Mouse (Mus musculus): Measurements from ENCODE around the gene Tcn2. TPM values are rescaled to one million over a fixed set of nuclear protein-coding genes. Genes with fewer than 3 reads are reported as not detected.

The Tcn2 gene
- polyA plus RNA-seq (2014; fragmentation: Nextera tagmentation; extraction: Ambion mirVana), result 23.1 and 26.0 TPM in 2 replicates

DNA sequence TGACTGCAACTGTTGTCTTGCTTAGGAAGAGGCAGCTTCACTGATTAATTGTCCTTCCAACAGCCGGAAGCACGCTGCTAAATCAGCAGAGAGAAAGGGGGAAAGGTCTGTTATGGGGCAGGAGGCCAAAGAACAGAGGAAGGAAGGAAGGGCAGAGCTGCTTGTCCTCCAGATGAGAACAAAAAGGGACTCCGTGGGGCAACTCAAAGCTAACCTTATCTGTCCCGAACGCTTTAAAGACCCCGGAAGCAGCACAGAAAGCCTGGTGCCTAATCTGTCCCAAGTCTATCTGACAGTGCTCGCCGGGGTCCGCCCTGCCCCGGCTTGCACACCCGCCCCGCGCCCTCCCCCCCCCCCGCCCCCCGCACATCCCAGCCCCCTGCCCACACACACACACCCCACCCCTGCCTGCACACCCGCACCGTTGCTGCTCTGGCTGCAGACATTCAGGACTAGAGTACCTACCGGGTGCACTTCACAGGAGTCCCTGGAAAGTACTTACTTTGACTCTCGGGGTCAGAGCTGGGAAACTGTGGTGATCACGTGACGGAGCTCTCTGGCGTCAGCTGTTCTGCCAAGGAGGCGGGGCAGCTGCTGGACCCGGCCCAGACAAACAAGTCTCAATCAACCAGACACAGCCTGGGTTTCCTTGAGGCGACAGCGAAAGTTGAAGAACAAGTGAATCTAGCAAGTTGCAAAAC lies at the start of gene Tcn2:
Gene Tcn2, minus strand, starts transcription at position 649 of the 701 bp plus-strand sequence.
- Histone ChIP-seq H3K36me3 (ENCODE audit: control insufficient read depth, insufficient read depth, low read length) (no peaks in the 10 kb centered on the region), H3K27me3 (ENCODE audit: control insufficient read depth, insufficient read depth, low read length) (no peaks in the 10 kb centered on the region), H3K9ac (ENCODE audit: low read length) (peak within 1 kb of the TSS; percentile 51), H3K4me1 (replicated peaks; ENCODE audit: control insufficient read depth, insufficient read depth, low read length) (peaks cover 4% of the 10 kb centered on the region; the same call in 1 of the 2 replicates), H3K27ac (ENCODE audit: low read depth, low read length) (no peak within 1 kb of the TSS), H3K4me3 (ENCODE audit: low read depth, low read length) (peak within 1 kb of the TSS; percentile 47), H3K9me3 (ENCODE audit: control insufficient read depth, low read length) (no peaks in the 10 kb centered on the region), H3K4me2 (ENCODE audit: low read depth, low read length, severe bottlenecking) (peak within 1 kb of the TSS; percentile 64)
- peak; percentile 90 for ATAC-seq (replicated peaks; ENCODE audit: low FRiP score)
- under 1% methylated on average over 21 of the region's 26 CpGs for WGBS
- DNase-seq (ENCODE audit: low spot score), result peak; percentile 87

DNA sequence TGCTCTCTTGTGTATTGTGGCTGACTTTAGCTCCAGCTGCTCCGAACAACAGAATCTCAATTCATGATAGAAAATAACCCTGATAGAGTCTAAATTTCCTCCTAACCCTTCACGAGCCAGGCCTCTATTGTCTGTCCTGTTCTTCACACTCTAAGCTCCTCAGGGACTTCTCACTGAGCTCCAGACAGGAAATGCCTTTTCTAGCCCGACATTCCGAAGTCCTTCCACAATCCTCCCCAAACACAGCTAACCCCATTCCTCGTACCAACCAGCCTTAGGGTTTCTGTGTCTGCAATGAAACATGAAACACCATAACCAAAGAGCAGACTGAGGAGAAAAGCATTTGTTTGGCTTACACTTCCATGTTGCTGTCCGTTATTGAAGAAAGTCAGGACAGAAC lies 49.6 kb upstream of the Tcn2 start:
- WGBS, result 82% methylated on average over 6 of the region's 6 CpGs
- H3K4me2 ChIP-seq (ENCODE audit: low read depth, low read length, severe bottlenecking), result no peak overlapping the region
- no peaks in the 10 kb centered on the region; the same call in 1 of the 2 replicates for H3K36me3 ChIP-seq (ENCODE audit: control insufficient read depth, insufficient read depth, low read length)

DNA sequence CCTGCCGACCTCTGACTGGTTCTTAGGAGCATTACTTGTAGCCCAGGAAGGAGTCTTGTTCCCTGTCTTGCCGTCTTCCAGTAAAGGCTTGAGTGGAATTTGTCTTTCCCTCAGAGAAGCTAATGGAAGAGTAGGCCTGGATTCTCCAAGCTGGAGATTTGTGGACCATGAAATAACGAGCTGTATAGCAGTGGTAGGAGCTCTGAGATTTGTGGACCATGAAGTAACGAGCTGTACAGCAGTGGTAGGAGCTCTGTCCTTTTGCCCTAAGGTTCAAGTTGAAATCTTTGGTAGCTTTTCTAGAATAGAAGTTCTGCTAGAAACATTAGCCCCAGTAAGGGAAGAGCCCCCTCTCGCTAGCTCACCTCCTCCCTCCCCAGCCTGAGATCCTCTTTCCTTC lies 46.5 kb upstream of the Tcn2 start:
- H3K36me3 ChIP-seq (ENCODE audit: control insufficient read depth, insufficient read depth, low read length), result peaks cover 3% of the 10 kb centered on the region; the same call in 1 of the 2 replicates
- ATAC-seq (replicated peaks; ENCODE audit: low FRiP score) (no peak), DNase-seq (ENCODE audit: low spot score) (no peak)
- H3K9ac ChIP-seq (ENCODE audit: low read length), result no peak overlapping the region
- H3K4me3 ChIP-seq (ENCODE audit: low read depth, low read length), result no peak overlapping the region
- H3K9me3 ChIP-seq (ENCODE audit: control insufficient read depth, low read length), result no peaks in the 10 kb centered on the region
- no peak overlapping the region for H3K4me2 ChIP-seq (ENCODE audit: low read depth, low read length, severe bottlenecking)
- 91% methylated on average over 5 of the region's 5 CpGs for WGBS
- H3K27me3 ChIP-seq (ENCODE audit: control insufficient read depth, insufficient read depth, low read length), result no peaks in the 10 kb centered on the region; the same call in 1 of the 2 replicates
- no peaks in the 10 kb centered on the region; the same call in 1 of the 2 replicates for H3K4me1 ChIP-seq (replicated peaks; ENCODE audit: control insufficient read depth, insufficient read depth, low read length)
- H3K27ac ChIP-seq (ENCODE audit: low read depth, low read length), result no peak overlapping the region

More for the DNA sequence above, 49.6 kb upstream of the Tcn2 start:
- no peak overlapping the region for H3K27ac ChIP-seq (ENCODE audit: low read depth, low read length)
- H3K4me3 ChIP-seq (ENCODE audit: low read depth, low read length), result no peak overlapping the region
- no peak for DNase-seq (ENCODE audit: low spot score)
- no peak for ATAC-seq (replicated peaks; ENCODE audit: low FRiP score)
- H3K9me3 ChIP-seq (ENCODE audit: control insufficient read depth, low read length), result no peaks in the 10 kb centered on the region
- no peak overlapping the region for H3K9ac ChIP-seq (ENCODE audit: low read length)
- peaks cover 4% of the 10 kb centered on the region for H3K27me3 ChIP-seq (ENCODE audit: control insufficient read depth, insufficient read depth, low read length)
- peaks cover 2% of the 10 kb centered on the region; the same call in 1 of the 2 replicates for H3K4me1 ChIP-seq (replicated peaks; ENCODE audit: control insufficient read depth, insufficient read depth, low read length)

DNA sequence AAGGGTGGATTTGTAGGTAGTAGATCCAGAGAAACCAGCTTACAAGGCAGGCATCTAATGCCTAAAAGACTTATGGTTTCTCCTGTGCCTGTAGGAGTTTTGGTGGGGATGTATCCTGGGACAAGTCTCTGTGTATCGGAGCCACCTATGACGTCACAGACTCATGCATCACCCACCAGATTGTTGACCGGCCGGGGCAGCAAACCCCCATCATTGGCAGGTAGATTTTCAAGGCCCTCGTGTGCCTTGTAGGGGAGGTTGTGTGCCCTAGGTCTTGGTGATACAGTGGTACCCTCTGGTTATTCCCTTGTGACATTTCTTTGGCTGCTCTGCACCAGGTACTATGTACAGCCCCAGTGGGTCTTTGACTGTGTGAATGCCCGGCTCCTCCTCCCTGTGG lies 44.7 kb upstream of the Tcn2 start, which contains the start of gene 4930556J24Rik:
Gene 4930556J24Rik, minus strand, starts transcription at position 101 of the 400 bp plus-strand sequence.
- H3K4me1 ChIP-seq (replicated peaks; ENCODE audit: control insufficient read depth, insufficient read depth, low read length), result no peaks in the 10 kb centered on the region
- no peaks in the 10 kb centered on the region for H3K9me3 ChIP-seq (ENCODE audit: control insufficient read depth, low read length)
- H3K27ac ChIP-seq (ENCODE audit: low read depth, low read length), result no peak within 1 kb of the TSS
- no peak for ATAC-seq (replicated peaks; ENCODE audit: low FRiP score)
- H3K9ac ChIP-seq (ENCODE audit: low read length), result no peak within 1 kb of the TSS
- H3K36me3 ChIP-seq (ENCODE audit: control insufficient read depth, insufficient read depth, low read length), result peaks cover 3% of the 10 kb centered on the region; the same call in 1 of the 2 replicates
- no peaks in the 10 kb centered on the region for H3K27me3 ChIP-seq (ENCODE audit: control insufficient read depth, insufficient read depth, low read length)
- no peak within 1 kb of the TSS for H3K4me2 ChIP-seq (ENCODE audit: low read depth, low read length, severe bottlenecking)
- 94% methylated on average over 6 of the region's 6 CpGs for WGBS
- DNase-seq (ENCODE audit: low spot score), result no peak
- no peak within 1 kb of the TSS for H3K4me3 ChIP-seq (ENCODE audit: low read depth, low read length)

DNA sequence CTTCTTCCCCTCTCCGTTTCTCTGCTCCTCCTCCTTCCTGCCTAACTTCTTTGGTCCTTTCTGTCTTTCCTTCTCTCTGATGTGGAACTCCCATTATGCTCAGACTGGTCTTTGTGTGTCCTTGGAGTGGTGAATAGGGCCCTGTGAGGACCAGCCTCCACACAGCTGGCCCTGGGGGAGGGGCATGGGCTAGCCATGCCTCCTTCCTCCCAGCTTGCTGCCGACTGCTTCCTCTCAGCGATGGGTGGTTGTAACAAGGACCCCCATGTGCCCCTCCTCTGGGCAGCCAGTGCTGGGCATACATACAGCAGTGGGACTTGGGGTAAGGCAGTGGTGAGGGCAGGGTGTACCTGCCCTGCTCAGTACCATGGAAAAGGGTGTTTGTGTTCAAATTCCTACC lies 42.4 kb upstream of the Tcn2 start:
- no peaks in the 10 kb centered on the region for H3K9me3 ChIP-seq (ENCODE audit: control insufficient read depth, low read length)
- H3K27ac ChIP-seq (ENCODE audit: low read depth, low read length), result no peak overlapping the region
- no peak overlapping the region for H3K4me2 ChIP-seq (ENCODE audit: low read depth, low read length, severe bottlenecking)
- no peaks in the 10 kb centered on the region for H3K27me3 ChIP-seq (ENCODE audit: control insufficient read depth, insufficient read depth, low read length)
- DNase-seq (ENCODE audit: low spot score) (no peak), ATAC-seq (replicated peaks; ENCODE audit: low FRiP score) (no peak)
- H3K9ac ChIP-seq (ENCODE audit: low read length), result no peak overlapping the region
- 60% methylated on average over 3 of the region's 3 CpGs for WGBS
- H3K36me3 ChIP-seq (ENCODE audit: control insufficient read depth, insufficient read depth, low read length), result peaks cover 12% of the 10 kb centered on the region
- H3K4me1 ChIP-seq (replicated peaks; ENCODE audit: control insufficient read depth, insufficient read depth, low read length), result no peaks in the 10 kb centered on the region
- no peak overlapping the region for H3K4me3 ChIP-seq (ENCODE audit: low read depth, low read length)

DNA sequence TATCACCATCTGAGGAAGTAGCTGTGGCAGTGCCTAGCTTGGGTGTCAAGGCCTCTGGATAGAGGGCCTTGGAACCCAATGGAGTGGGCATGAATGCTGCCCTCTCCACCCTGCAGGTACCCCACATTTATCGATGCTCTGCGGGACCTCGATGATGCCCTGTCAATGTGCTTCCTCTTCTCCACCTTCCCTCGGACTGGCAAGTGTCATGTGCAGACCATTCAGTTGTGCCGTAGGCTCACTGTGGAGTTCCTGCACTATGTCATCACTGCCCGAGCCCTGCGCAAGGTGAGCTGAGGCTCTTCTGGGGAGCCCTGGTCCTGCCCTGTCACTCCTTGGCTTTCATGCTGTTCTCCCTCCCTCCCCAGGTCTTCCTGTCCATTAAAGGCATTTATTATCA lies 41.1 kb upstream of the Tcn2 start:
- no peak for ATAC-seq (replicated peaks; ENCODE audit: low FRiP score)
- peak; percentile 31 for DNase-seq (ENCODE audit: low spot score)
- 96% methylated on average over 7 of the region's 7 CpGs for WGBS
- H3K4me3 ChIP-seq (ENCODE audit: low read depth, low read length), result no peak overlapping the region
- H3K9ac ChIP-seq (ENCODE audit: low read length), result no peak overlapping the region
- no peak overlapping the region for H3K4me2 ChIP-seq (ENCODE audit: low read depth, low read length, severe bottlenecking)
- H3K36me3 ChIP-seq (ENCODE audit: control insufficient read depth, insufficient read depth, low read length), result peaks cover 14% of the 10 kb centered on the region
- H3K27me3 ChIP-seq (ENCODE audit: control insufficient read depth, insufficient read depth, low read length), result no peaks in the 10 kb centered on the region
- no peaks in the 10 kb centered on the region for H3K9me3 ChIP-seq (ENCODE audit: control insufficient read depth, low read length)
- H3K27ac ChIP-seq (ENCODE audit: low read depth, low read length), result no peak overlapping the region
- H3K4me1 ChIP-seq (replicated peaks; ENCODE audit: control insufficient read depth, insufficient read depth, low read length), result no peaks in the 10 kb centered on the region

DNA sequence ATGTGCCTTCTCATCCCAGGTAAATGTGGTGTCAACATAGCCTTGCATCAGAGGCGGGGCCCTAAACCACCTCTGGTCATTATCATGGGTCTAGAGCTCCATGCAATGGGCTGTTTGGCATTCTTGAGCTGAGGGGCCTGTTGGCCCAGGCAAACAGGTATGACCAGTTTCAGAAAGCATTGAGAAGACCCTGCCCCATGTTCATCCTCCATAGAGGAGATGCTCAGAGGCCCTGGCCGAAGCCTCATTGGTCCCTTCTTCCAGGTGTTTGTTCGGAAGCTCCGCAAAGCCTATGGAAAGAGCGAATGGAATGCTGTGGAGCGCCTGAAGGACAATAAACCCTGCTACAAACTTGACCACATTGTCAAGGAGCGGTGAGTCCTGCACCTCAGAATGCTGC lies 38.4 kb upstream of the Tcn2 start:
- peak; percentile 43 for DNase-seq (ENCODE audit: low spot score)
- 95% methylated on average over 7 of the region's 7 CpGs for WGBS
- no peaks in the 10 kb centered on the region for H3K9me3 ChIP-seq (ENCODE audit: control insufficient read depth, low read length)

DNA sequence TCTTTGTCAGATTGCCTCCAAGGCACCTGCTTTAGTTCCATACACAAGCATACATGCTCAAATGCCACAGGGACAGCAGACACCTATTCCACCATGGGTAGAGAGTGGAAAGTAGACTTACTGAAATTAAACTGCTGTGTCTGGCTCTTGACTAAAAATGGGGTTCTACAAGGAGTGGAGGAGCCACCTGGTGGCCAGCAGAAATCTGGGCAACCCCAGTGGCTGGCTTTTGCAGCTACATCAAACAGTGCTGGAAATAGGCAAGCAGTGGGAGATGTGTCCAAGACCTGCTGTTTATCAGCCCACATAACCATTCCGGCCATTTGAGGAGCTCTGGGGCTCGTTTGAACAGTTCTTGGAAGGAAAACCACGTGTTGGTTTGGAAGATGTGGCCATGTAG lies 37.9 kb upstream of the Tcn2 start:
- H3K4me2 ChIP-seq (ENCODE audit: low read depth, low read length, severe bottlenecking), result no peak overlapping the region
- peaks cover 2% of the 10 kb centered on the region; the same call in 1 of the 2 replicates for H3K4me1 ChIP-seq (replicated peaks; ENCODE audit: control insufficient read depth, insufficient read depth, low read length)
- ATAC-seq (replicated peaks; ENCODE audit: low FRiP score) (no peak), DNase-seq (ENCODE audit: low spot score) (peak; percentile 39)
- H3K27me3 ChIP-seq (ENCODE audit: control insufficient read depth, insufficient read depth, low read length), result no peaks in the 10 kb centered on the region
- whole genome bisulfite sequencing, result 80% methylated on average over 3 of the region's 3 CpGs
- H3K27ac ChIP-seq (ENCODE audit: low read depth, low read length), result no peak overlapping the region
- no peaks in the 10 kb centered on the region for H3K9me3 ChIP-seq (ENCODE audit: control insufficient read depth, low read length)
- no peak overlapping the region for H3K4me3 ChIP-seq (ENCODE audit: low read depth, low read length)
- H3K36me3 ChIP-seq (ENCODE audit: control insufficient read depth, insufficient read depth, low read length), result peaks cover 14% of the 10 kb centered on the region
- no peak overlapping the region for H3K9ac ChIP-seq (ENCODE audit: low read length)

More for the DNA sequence above, 38.4 kb upstream of the Tcn2 start:
- Histone ChIP-seq H3K4me2 (ENCODE audit: low read depth, low read length, severe bottlenecking) (no peak overlapping the region), H3K9ac (ENCODE audit: low read length) (no peak overlapping the region), H3K4me3 (ENCODE audit: low read depth, low read length) (no peak overlapping the region), H3K27me3 (ENCODE audit: control insufficient read depth, insufficient read depth, low read length) (no peaks in the 10 kb centered on the region), H3K27ac (ENCODE audit: low read depth, low read length) (no peak overlapping the region), H3K4me1 (replicated peaks; ENCODE audit: control insufficient read depth, insufficient read depth, low read length) (no peaks in the 10 kb centered on the region), H3K36me3 (ENCODE audit: control insufficient read depth, insufficient read depth, low read length) (peaks cover 14% of the 10 kb centered on the region)
- no peak for ATAC-seq (replicated peaks; ENCODE audit: low FRiP score)
